Mouse (Mus musculus) heart, adult 2 months (tissue): ENCODE data around the gene Kcnma1. TPM values are rescaled to one million over a fixed set of nuclear protein-coding genes. Genes with fewer than 3 reads are reported as not detected.

Source experiments
- DNase-seq, 2 experiments: peaks; one replicate each; pipeline ENCODE4 v3.0.0; 2021
- H3K27ac ChIP-seq: fragments of 200-600 bp; 2 replicates; pipeline ENCODE4 v1.8.1; 2022
- H3K27me3 ChIP-seq: fragments of 200-500 bp; 2 replicates; pipeline ENCODE4 v1.6.1; 2012; ENCODE audit warnings: mild to moderate bottlenecking, low read length, inconsistent platforms, mixed read lengths; ENCODE audit not compliant: control insufficient read depth, insufficient read depth
- H3K36me3 ChIP-seq: fragments of 200-500 bp; 2 replicates; pipeline ENCODE4 v1.6.1; 2012; ENCODE audit warnings: low read length, inconsistent platforms; ENCODE audit not compliant: control insufficient read depth, insufficient read depth
- H3K4me1 ChIP-seq: fragments of 200-500 bp; 2 replicates; pipeline ENCODE4 v1.6.1; 2011; ENCODE audit warnings: low read length; ENCODE audit not compliant: control insufficient read depth, insufficient read depth
- H3K4me3 ChIP-seq: fragments of 200-600 bp; 2 replicates; pipeline ENCODE4 v1.8.1; 2022
- H3K79me2 ChIP-seq: fragments of 200-500 bp; replicated peaks from 2 replicates; pipeline ENCODE4 v1.6.1; 2012; ENCODE audit warnings: mild to moderate bottlenecking, inconsistent platforms, low read length, moderate library complexity, mixed read lengths; ENCODE audit not compliant: control insufficient read depth, insufficient read depth
- H3K9ac ChIP-seq: fragments of 200-500 bp; 2 replicates; pipeline ENCODE4 v1.6.1; 2012; ENCODE audit warnings: low read depth, mild to moderate bottlenecking, control low read depth, inconsistent platforms, low read length, mixed read lengths
- CTCF ChIP-seq: fragments of 200-600 bp; IDR thresholded peaks from 2 replicates; pipeline ENCODE4 v1.8.1; 2022; ENCODE audit warnings: antibody characterized with exemption, mild to moderate bottlenecking, moderate library complexity
- EP300 ChIP-seq: fragments of 200-500 bp; IDR thresholded peaks from 2 replicates; pipeline ENCODE4 v1.6.1; 2011; ENCODE audit warnings: low read depth, low read length, control low read depth; ENCODE audit not compliant: insufficient read depth
- POLR2A ChIP-seq: fragments of 200-500 bp; IDR thresholded peaks from 2 replicates; pipeline ENCODE4 v1.6.1; 2011; ENCODE audit warnings: mild to moderate bottlenecking, low read depth, low read length, control low read depth; ENCODE audit not compliant: insufficient read depth
- WGBS: fragments of 180-500 bp; shearing (Covaris S2); methylation state at CpG from one replicate; pipeline ENCODE4 v1.1.7; 2018; 5-methylcytosine and 5-hydroxymethylcytosine counted together
- intact Hi-C: fragments of 180-260 bp; cut with DNase I; formaldehyde crosslinking; loops from one replicate; pipeline ENCODE4 v1.15.1; 2025
- polyA plus RNA-seq: library from polyadenylated mRNA; depleted of rRNA; stranded (reverse); fragments of >200 nt; gene quantifications from 2 replicates; pipeline ENCODE4 v1.2.3, GENCODE M21; 2012
- total RNA-seq, 2 experiments: library from RNA; stranded (reverse); gene quantifications; 2 replicates each; pipeline ENCODE4 v1.2.3; 2021

Gene Kcnma1
- total and polyA plus RNA-seq, 3 experiments = 0.66 to 0.84 (median 0.78) TPM

GRCm38 (mm10) chr14:23574136-23574535, 440.2 kb downstream of the Kcnma1 start:
- no peaks in the 10 kb centered on the region for H3K79me2 ChIP-seq
- H3K36me3 ChIP-seq = no peaks in the 10 kb centered on the region
- no peak for DNase-seq
- no peak overlapping the region for H3K27ac ChIP-seq
- H3K4me1 ChIP-seq = peaks cover 1% of the 10 kb centered on the region
- intact Hi-C loops = loop anchor here (2.0 kb wide), 1 partner anchor 435 kb away; no protein-coding TSS in a partner anchor
- no peaks in the 10 kb centered on the region for H3K27me3 ChIP-seq
- WGBS = 74% methylated on average over 4 of the region's 4 CpGs
- TF ChIP-seq CTCF = no peak
- TF ChIP-seq EP300 = no peak
- no peak for TF ChIP-seq POLR2A
- no peak overlapping the region for H3K4me3 ChIP-seq
- no peak overlapping the region for H3K9ac ChIP-seq

GRCm38 (mm10) chr14:23573385-23573784, 440.9 kb downstream of the Kcnma1 start:
- TF ChIP-seq POLR2A (no peak), CTCF (no peak), EP300 (no peak)
- Histone ChIP-seq H3K79me2 (no peaks in the 10 kb centered on the region), H3K4me1 (peaks cover 1% of the 10 kb centered on the region), H3K27me3 (no peaks in the 10 kb centered on the region), H3K36me3 (no peaks in the 10 kb centered on the region), H3K4me3 (no peak overlapping the region), H3K9ac (no peak overlapping the region), H3K27ac (no peak overlapping the region)
- intact Hi-C loops = no loop called here
- DNase-seq = no peak
- 37% methylated on average over 3 of the region's 3 CpGs for WGBS

- no peak for DNase-seq
- TF ChIP-seq POLR2A = no peak
- no peak for TF ChIP-seq EP300
- no peak for TF ChIP-seq CTCF
- Histone ChIP-seq H3K36me3 (no peaks in the 10 kb centered on the region), H3K27ac (no peak overlapping the region), H3K4me3 (no peak overlapping the region), H3K27me3 (no peaks in the 10 kb centered on the region), H3K79me2 (no peaks in the 10 kb centered on the region), H3K9ac (no peak overlapping the region), H3K4me1 (peaks cover 1% of the 10 kb centered on the region)
- intact Hi-C loops = no loop called here
- WGBS = 29% methylated on average over 1 of the region's 1 CpGs
Measured at GRCm38 (mm10) chr14:23572778-23573177, 441.5 kb downstream of the Kcnma1 start.

- intact Hi-C loops = no loop called here
- Histone ChIP-seq H3K27ac (no peak overlapping the region), H3K79me2 (no peaks in the 10 kb centered on the region), H3K4me3 (no peak overlapping the region), H3K4me1 (peaks cover 1% of the 10 kb centered on the region), H3K36me3 (no peaks in the 10 kb centered on the region), H3K9ac (no peak overlapping the region), H3K27me3 (no peaks in the 10 kb centered on the region)
- no peak for DNase-seq
- TF ChIP-seq CTCF (no peak), EP300 (no peak), POLR2A (no peak)
- WGBS = 48% methylated on average over 1 of the region's 1 CpGs
Measured at GRCm38 (mm10) chr14:23570251-23570650, 444.0 kb downstream of the Kcnma1 start.

GRCm38 (mm10) chr14:23565931-23566330, 448.4 kb downstream of the Kcnma1 start:
- Histone ChIP-seq H3K9ac (no peak overlapping the region), H3K36me3 (no peaks in the 10 kb centered on the region), H3K4me3 (no peak overlapping the region), H3K27ac (no peak overlapping the region), H3K79me2 (no peaks in the 10 kb centered on the region), H3K4me1 (no peaks in the 10 kb centered on the region), H3K27me3 (no peaks in the 10 kb centered on the region)
- intact Hi-C loops = no loop called here
- DNase-seq = no peak
- 87% methylated on average over 3 of the region's 3 CpGs for WGBS
- TF ChIP-seq POLR2A (no peak), CTCF (no peak), EP300 (no peak)

GRCm38 (mm10) chr14:23564474-23564873, 449.8 kb downstream of the Kcnma1 start:
- Histone ChIP-seq H3K27ac (no peak overlapping the region), H3K79me2 (no peaks in the 10 kb centered on the region), H3K36me3 (no peaks in the 10 kb centered on the region), H3K27me3 (no peaks in the 10 kb centered on the region), H3K4me3 (no peak overlapping the region), H3K4me1 (no peaks in the 10 kb centered on the region), H3K9ac (no peak overlapping the region)
- 74% methylated on average over 7 of the region's 7 CpGs for WGBS
- intact Hi-C loops = no loop called here
- TF ChIP-seq EP300 = no peak
- TF ChIP-seq POLR2A = no peak
- no peak for TF ChIP-seq CTCF
- no peak for DNase-seq

- Histone ChIP-seq H3K4me3 (no peak overlapping the region), H3K27ac (no peak overlapping the region), H3K27me3 (no peaks in the 10 kb centered on the region), H3K79me2 (no peaks in the 10 kb centered on the region), H3K9ac (no peak overlapping the region), H3K36me3 (no peaks in the 10 kb centered on the region), H3K4me1 (no peaks in the 10 kb centered on the region)
- no peak for DNase-seq
- intact Hi-C loops = no loop called here
- 73% methylated on average over 2 of the region's 2 CpGs for WGBS
- no peak for TF ChIP-seq CTCF
- TF ChIP-seq POLR2A = no peak
- no peak for TF ChIP-seq EP300
Measured at GRCm38 (mm10) chr14:23563180-23563579, 451.1 kb downstream of the Kcnma1 start.
